Mouse (Mus musculus): ENCODE data around the gene Prkaa1.

GRCm38 (mm10) chr15:5193833-5194232 is 50.2 kb downstream of the Prkaa1 start:
- TF ChIP-seq CTCF (IDR thresholded peaks at IDR 0.05; ENCODE audit: low read depth, low read length) (0 out of 2 replicates have a peak, but pooled peaks have one; percentile 12), GATA1 (IDR thresholded peaks at IDR 0.05; ENCODE audit: borderline replicate concordance, low read length) (no peak), GATA2 (IDR thresholded peaks at IDR 0.05; ENCODE audit: borderline replicate concordance, low read depth, low read length) (no peak), POLR2AphosphoS5 (IDR thresholded peaks at IDR 0.05; ENCODE audit: insufficient replicate concordance, low read depth, low read length) (no peak), TAL1 (conservative IDR thresholded peaks at IDR 0.05; ENCODE audit: low read depth, low read length) (no peak)
